Mouse (Mus musculus): ENCODE data around the gene Glra1. TPM values are rescaled to one million over a fixed set of nuclear protein-coding genes. Genes with fewer than 3 reads are reported as not detected.
A peak's percentile ranks its signal among the peaks of the same experiment; 100 is the strongest.

Glra1 gene
- total RNA-seq, 2 experiments from 2014 or later: 1.5 to 2.1 TPM

GRCm38 (mm10) chr11:55505485-55505884, 102.5 kb downstream of the Glra1 start:
- no peak for TF ChIP-seq CTCF (IDR thresholded peaks at IDR 0.05)
- Histone ChIP-seq H3K4me3 (no peak overlapping the region), H3K27ac (no peak overlapping the region)
- intact Hi-C loops (cut with DNase I): no loop called here
- DNase-seq (ENCODE audit: extremely low spot score in 1 of 2, low spot score in 2 of 2): no peak

DNA sequence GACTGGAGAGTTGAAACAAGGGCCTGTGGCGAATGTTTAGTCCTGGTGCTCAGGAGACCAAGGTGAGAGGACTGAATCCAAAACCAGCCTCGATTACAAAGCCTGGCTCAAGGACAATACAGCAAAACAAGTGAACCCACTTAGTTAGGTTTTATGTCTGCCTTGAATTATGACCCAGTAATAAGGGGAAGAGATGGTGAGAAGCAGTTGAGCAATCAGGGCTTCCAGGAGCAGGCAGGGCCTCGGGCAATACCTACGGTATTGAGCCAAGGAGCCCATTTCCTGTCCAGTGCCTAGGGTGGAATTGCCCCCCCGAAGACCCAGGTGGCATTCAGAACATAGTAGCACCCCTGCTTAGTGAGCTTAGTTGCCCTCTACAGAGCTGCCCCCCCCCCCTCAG, 105.1 kb downstream of the Glra1 start:
- DNase-seq (ENCODE audit: extremely low spot score in 1 of 2, low spot score in 2 of 2): no peak
- Histone ChIP-seq H3K27ac (no peak overlapping the region), H3K4me3 (no peak overlapping the region)
- intact Hi-C loops (cut with DNase I): no loop called here
- no peak for TF ChIP-seq CTCF (IDR thresholded peaks at IDR 0.05)

- no peak overlapping the region for H3K27ac ChIP-seq
- intact Hi-C loops (cut with DNase I): no loop called here
- no peak for TF ChIP-seq CTCF (IDR thresholded peaks at IDR 0.05)
- H3K4me3 ChIP-seq: no peak overlapping the region
- no peak for DNase-seq (ENCODE audit: extremely low spot score in 1 of 2, low spot score in 2 of 2)
Measured at GRCm38 (mm10) chr11:55501955-55502531, 106.0 kb downstream of the Glra1 start.

- peak; percentile 75 for TF ChIP-seq CTCF (IDR thresholded peaks at IDR 0.05)
- Histone ChIP-seq H3K4me3 (no peak overlapping the region), H3K27ac (no peak overlapping the region)
- intact Hi-C loops (cut with DNase I): no loop called here
- peak; percentile 22 to 28 for DNase-seq (ENCODE audit: extremely low spot score in 1 of 2, low spot score in 2 of 2)
Measured at GRCm38 (mm10) chr11:55497885-55498284, 110.1 kb downstream of the Glra1 start.

DNA sequence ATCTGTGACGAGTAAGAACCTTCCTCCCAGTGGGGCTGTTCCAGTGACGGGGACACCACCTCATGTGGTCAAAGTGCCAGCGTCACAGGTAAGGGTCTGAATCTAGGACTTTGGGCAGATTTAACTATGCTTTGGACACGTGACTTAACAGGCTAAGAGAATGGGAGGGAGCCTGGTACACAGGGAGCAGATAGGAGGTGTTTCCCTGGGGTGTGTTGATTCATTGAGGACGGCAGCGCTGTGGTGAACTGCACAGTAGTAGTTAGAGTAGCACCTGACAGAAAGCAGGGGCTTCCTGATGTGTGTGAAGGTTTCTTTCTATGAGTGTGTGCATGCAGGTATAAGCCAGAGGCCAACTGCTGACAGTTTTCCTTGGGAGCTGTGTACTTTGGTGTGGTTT, 111.8 kb downstream of the Glra1 start:
- Histone ChIP-seq H3K27ac (no peak overlapping the region), H3K4me3 (no peak overlapping the region)
- no peak for TF ChIP-seq CTCF (IDR thresholded peaks at IDR 0.05)
- DNase-seq (ENCODE audit: extremely low spot score in 1 of 2, low spot score in 2 of 2): no peak
- intact Hi-C loops (cut with DNase I): no loop called here

DNA sequence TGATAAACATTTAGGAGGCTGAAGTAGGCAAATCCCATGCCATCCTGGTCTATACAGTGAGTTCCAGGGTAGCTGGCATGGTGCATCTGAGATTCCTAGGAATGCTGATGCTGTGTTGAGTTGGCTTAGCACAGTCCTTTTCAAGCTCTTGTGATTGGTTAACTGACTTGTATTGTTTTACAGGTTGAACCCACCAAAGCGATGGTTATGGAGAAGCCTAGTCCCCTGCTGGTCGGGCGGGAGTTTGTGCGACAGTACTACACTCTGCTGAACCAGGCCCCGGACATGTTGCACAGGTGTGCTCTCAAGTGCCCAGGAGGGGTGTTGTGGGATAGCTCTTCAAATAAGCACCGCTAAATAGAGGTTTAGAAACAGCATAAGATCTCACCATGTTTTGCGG, 122.6 kb downstream of the Glra1 start:
- DNase-seq (ENCODE audit: extremely low spot score in 1 of 2, low spot score in 2 of 2): no peak
- Histone ChIP-seq H3K27ac (no peak overlapping the region), H3K4me3 (no peak overlapping the region)
- no peak for TF ChIP-seq CTCF (IDR thresholded peaks at IDR 0.05)
- intact Hi-C loops (cut with DNase I): no loop called here

- TF ChIP-seq CTCF (IDR thresholded peaks at IDR 0.05): no peak
- H3K4me3 ChIP-seq: no peak overlapping the region
- intact Hi-C loops (cut with DNase I): no loop called here
Measured at GRCm38 (mm10) chr11:55473219-55473618, 134.8 kb downstream of the Glra1 start.

DNA sequence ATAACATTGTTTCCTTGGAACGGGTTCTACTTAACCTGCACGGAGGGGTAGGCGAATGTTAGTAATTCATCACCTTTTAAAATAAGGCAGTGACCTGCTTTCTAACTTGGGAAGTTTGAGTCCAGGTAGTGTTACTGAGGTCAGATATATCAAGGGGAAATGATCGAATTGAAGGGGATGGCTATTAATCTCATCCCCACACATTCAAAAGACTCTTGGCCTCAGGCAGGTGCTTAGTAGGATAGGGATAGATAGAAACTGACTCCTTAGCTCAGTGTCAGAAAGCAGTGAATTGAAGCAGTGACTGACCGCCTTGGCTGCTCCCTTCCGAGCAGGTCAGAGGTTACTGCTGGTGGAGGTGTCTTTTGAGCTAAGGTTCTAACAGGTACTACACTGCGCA, 136.5 kb downstream of the Glra1 start:
- TF ChIP-seq CTCF (IDR thresholded peaks at IDR 0.05): no peak
- H3K27ac ChIP-seq: no peak overlapping the region

More at GRCm38 (mm10) chr11:55473219-55473618, 134.8 kb downstream of the Glra1 start:
- H3K27ac ChIP-seq: no peak overlapping the region
- DNase-seq (ENCODE audit: extremely low spot score in 1 of 2, low spot score in 2 of 2): no peak

GRCm38 (mm10) chr11:55470761-55471160, 137.2 kb downstream of the Glra1 start:
- intact Hi-C loops (cut with DNase I): no loop called here
- peak overlapping the region; percentile 55 for H3K4me3 ChIP-seq
- H3K27ac ChIP-seq: no peak overlapping the region
- DNase-seq (ENCODE audit: extremely low spot score in 1 of 2, low spot score in 2 of 2): no peak
- TF ChIP-seq CTCF (IDR thresholded peaks at IDR 0.05): no peak

More for the DNA sequence above, 136.5 kb downstream of the Glra1 start:
- H3K4me3 ChIP-seq: no peak overlapping the region
- intact Hi-C loops (cut with DNase I): no loop called here
- DNase-seq (ENCODE audit: extremely low spot score in 1 of 2, low spot score in 2 of 2): no peak

DNA sequence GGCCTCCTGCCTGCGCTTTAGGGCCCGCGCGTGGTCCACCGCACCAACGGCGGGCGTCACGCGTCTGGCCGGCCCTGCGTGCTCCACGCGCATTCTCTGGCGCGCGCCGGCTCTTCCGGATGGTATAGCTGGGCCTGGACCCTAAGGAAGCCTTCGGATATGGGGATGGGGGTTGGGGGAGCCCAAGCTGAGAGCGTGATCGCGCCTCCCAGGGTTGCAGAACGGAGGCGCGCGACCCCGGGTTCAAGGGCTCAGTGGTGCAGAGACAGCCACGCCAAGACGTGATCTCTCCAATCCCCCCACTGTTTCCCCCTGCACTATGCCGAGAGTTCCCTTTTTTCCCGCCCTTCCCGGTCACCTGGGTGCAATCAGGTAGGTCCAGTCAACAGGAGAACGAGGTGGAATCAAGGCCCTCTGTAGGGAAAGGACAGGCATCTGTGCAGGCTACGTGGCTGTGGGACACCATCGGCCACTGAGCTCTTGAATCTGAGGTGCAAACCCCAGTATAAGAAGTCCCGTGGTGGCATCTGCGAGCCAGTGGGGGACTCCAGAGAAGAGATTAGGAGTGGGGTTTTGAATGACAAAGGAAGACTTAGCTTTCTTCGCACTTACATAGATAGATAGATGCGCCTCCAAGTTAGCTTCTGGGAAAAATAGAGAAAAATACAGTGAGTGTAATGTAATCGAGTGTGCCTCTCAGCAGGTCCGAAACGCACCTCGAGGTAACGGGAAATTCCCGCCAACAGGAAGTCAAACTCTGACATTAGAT, 137.9 kb downstream of the Glra1 start:
- peak in 1 of 2 experiments; percentile 25 for DNase-seq (ENCODE audit: extremely low spot score in 1 of 2, low spot score in 2 of 2)
- Histone ChIP-seq H3K27ac (peak overlapping the region; percentile 90), H3K4me3 (peak overlapping the region; percentile 55)
- TF ChIP-seq CTCF (IDR thresholded peaks at IDR 0.05): no peak
- intact Hi-C loops (cut with DNase I): no loop called here

GRCm38 (mm10) chr11:55469048-55469843, 138.8 kb downstream of the Glra1 start, which contains the start of gene G3bp1:
Gene G3bp1, plus strand, starts transcription at chr11:55469685.
- intact Hi-C loops (cut with DNase I): no loop called here
- peak; percentile 99 to 100 for DNase-seq (ENCODE audit: extremely low spot score in 1 of 2, low spot score in 2 of 2)
- Histone ChIP-seq H3K4me3 (peak within 1 kb of the TSS; percentile 67), H3K27ac (peak within 1 kb of the TSS; percentile 95)
- peak; percentile 37 for TF ChIP-seq CTCF (IDR thresholded peaks at IDR 0.05)

DNA sequence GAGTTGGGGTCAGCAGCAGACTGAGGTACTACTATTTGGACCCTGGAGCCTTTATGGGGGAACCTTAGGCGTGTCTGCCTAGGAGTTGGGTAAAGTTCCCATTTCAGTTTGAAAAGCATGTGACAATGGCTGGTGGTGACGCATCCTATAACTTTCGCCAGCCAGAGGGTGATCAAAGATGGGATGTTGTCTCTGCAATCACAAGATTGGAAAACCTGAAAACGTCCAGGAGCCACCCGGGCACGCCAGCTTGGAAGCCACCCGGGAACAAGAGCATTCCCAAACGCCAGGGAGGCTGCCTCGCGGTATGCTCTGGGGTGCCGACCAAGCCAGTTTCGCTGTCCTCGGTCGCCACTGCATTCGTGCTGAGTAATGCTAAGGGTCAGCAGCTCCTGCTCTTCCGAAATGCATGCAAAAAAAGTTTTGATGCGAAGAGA, 139.4 kb downstream of the Glra1 start:
- peak overlapping the region; percentile 95 for H3K27ac ChIP-seq
- DNase-seq (ENCODE audit: extremely low spot score in 1 of 2, low spot score in 2 of 2): no peak
- intact Hi-C loops (cut with DNase I): no loop called here
- peak overlapping the region; percentile 67 for H3K4me3 ChIP-seq
- TF ChIP-seq CTCF (IDR thresholded peaks at IDR 0.05): no peak

Data from left cerebral cortex, adult 2 months (tissue).